Mouse (Mus musculus) megakaryocyte progenitor cell, adult 5-6 weeks (primary cell): ENCODE measurements around the gene Trmt11. TPM values are rescaled to one million over a fixed set of nuclear protein-coding genes. Genes with fewer than 3 reads are reported as not detected.
"Not testable (repeated sequence)": the region's sequence is repeated elsewhere in the genome, so short reads cannot be mapped to it uniquely, and the experiment has no call there.

Experiments used
- ATAC-seq: replicated peaks from 2 replicates; pipeline ENCODE4 v1.8.0; 2016; ENCODE audit warnings: mild to moderate bottlenecking, moderate TSS enrichment, inconsistent platforms; ENCODE audit not compliant: poor library complexity
- total RNA-seq, 2 experiments: library from RNA; stranded (forward) in 1 of 2; stranded (reverse) in 1 of 2; fragments of 157-497, 149-512 nt in 1 of 2; fragments of 200-1000 nt in 1 of 2; gene quantifications; 2 replicates each; pipeline versions ENCODE4 v1.2.3 to v1.2.4; 2015 to 2017

The Trmt11 gene
- total RNA-seq, 2 experiments from 2014 or later = 23.3 to 27.5 TPM

- ATAC-seq = no peak
Observed at GRCm38 (mm10) chr10:30564651-30565050, 35.9 kb downstream of the Trmt11 start.

GRCm38 (mm10) chr10:30555686-30556578 lies 44.6 kb downstream of the Trmt11 start:
- 0 out of 2 replicates have a peak, but pooled peaks have one; percentile 31 for ATAC-seq

- no peak for ATAC-seq
Observed at GRCm38 (mm10) chr10:30552377-30552776, 48.2 kb downstream of the Trmt11 start.

GRCm38 (mm10) chr10:30549974-30550373 lies 50.6 kb downstream of the Trmt11 start:
- peak; percentile 97 for ATAC-seq

- ATAC-seq = no peak
Observed at GRCm38 (mm10) chr10:30538538-30538815, 62.1 kb downstream of the Trmt11 start.

GRCm38 (mm10) chr10:30537734-30538537 lies 62.6 kb downstream of the Trmt11 start:
- peak; percentile 73 for ATAC-seq

- not testable (repeated sequence) for ATAC-seq
Observed at GRCm38 (mm10) chr10:30535930-30536329, 64.6 kb downstream of the Trmt11 start.

GRCm38 (mm10) chr10:30527122-30527521 lies 73.4 kb downstream of the Trmt11 start:
- ATAC-seq = no peak

GRCm38 (mm10) chr10:30521727-30522126 lies 78.8 kb downstream of the Trmt11 start:
- ATAC-seq = no peak

GRCm38 (mm10) chr10:30519143-30519542 lies 81.4 kb downstream of the Trmt11 start:
- ATAC-seq = no peak

GRCm38 (mm10) chr10:30517224-30517623 lies 83.3 kb downstream of the Trmt11 start:
- ATAC-seq = no peak

GRCm38 (mm10) chr10:30516771-30517170 lies 83.8 kb downstream of the Trmt11 start:
- no peak for ATAC-seq

- no peak for ATAC-seq
Observed at GRCm38 (mm10) chr10:30504736-30505135, 95.8 kb downstream of the Trmt11 start.

- peak; percentile 95 for ATAC-seq
Observed at GRCm38 (mm10) chr10:30503168-30503567, 97.4 kb downstream of the Trmt11 start.

- ATAC-seq = no peak
Observed at GRCm38 (mm10) chr10:30502718-30503117, 97.8 kb downstream of the Trmt11 start.

GRCm38 (mm10) chr10:30498223-30498622 lies 102.3 kb downstream of the Trmt11 start:
- ATAC-seq = not testable (repeated sequence)

Other genes with a start within 250 kb of the Trmt11 start
- gene Hint3, start 28.9 kb upstream of the Trmt11 start, total RNA-seq (2015) = 13.7 and 16.6 TPM in 2 replicates
- gene Hint3, start 28.9 kb upstream of the Trmt11 start, total RNA-seq (2017) = 5.7 and 9.8 TPM in 2 replicates
- 23.0 and 28.1 TPM in 2 replicates for gene Ncoa7, start 202.6 kb upstream of the Trmt11 start, total RNA-seq (2015)
- gene Ncoa7, start 202.6 kb upstream of the Trmt11 start, total RNA-seq (2017) = 16.0 and 21.2 TPM in 2 replicates
- 0.12 TPM in 1 of 2 replicates, not detected in the other for gene Hey2, start 242.1 kb upstream of the Trmt11 start, total RNA-seq (2015)
- gene Hey2, start 242.1 kb upstream of the Trmt11 start, total RNA-seq (2017) = 0.21 TPM in 1 of 2 replicates, not detected in the other